8 mouse cellular contexts compared by ENCODE assay signal in the genomic region with DNA sequence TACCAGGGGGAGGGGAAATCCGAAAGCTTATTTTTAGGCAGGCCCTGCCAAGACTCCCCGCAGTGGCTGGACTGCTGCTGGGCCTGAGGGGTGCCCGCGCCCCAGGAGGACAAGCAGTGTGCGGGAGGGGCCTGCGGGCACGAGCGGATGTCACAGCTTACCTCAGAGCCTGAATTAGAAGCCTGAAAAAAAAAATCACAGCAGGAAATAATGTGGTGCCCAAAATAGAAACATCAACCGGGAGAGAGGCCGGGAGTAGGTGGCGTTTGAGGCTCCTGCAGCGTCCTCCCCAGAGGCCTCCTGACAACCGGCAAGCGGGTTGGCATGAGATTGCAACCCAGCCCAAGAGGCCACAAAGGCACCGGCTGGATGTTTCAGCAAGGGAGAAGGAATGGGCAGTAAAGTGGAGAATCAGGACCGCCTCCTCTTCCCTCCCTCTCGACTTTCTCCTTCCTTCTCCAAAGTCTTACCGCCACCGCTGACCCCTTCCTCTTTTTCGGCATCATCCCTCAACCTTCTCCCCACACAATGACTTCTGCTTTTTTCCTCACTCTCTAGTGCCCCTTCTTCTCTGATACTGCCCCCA. TPM values are rescaled to one million over a fixed set of nuclear protein-coding genes. Genes with fewer than 3 reads are reported as not detected.
DNase-seq lines count a peak whose midpoint lies in the region; ATAC-seq and TF ChIP-seq lines count a peak whose summit lies in the region.

No protein-coding gene starts in this region.

- peak; percentile 97 for ATAC-seq in common myeloid progenitor, adult 5-6 weeks (replicated peaks; ENCODE audit: low read depth, poor library complexity, severe bottlenecking)
- ATAC-seq in heart, embryonic 14.5 days (ENCODE audit: insufficient number of reproducible peaks, insufficient read depth, low FRiP score, low read depth) = peak; percentile 88
- 0 out of 2 replicates have a peak, but pooled peaks have one; percentile 42 for ATAC-seq in kidney, postnatal 0 days (replicated peaks; ENCODE audit: low FRiP score, low read depth)
- no peak for ATAC-seq in neural tube, embryonic 15.5 days (ENCODE audit: low FRiP score)

- H3K9me3 ChIP-seq in heart, embryonic 14.5 days (ENCODE audit: control insufficient read depth, low read length) = no peaks in the 10 kb centered on the region
- no peaks in the 10 kb centered on the region for H3K9me3 ChIP-seq in kidney, postnatal 0 days (replicated peaks; ENCODE audit: low read length)
- no peaks in the 10 kb centered on the region for H3K9me3 ChIP-seq in neural tube, embryonic 15.5 days (replicated peaks)

- H3K4me3 ChIP-seq in heart, embryonic 14.5 days (ENCODE audit: control insufficient read depth in 1 of 2, insufficient read depth in 1 of 2, low read depth in 1 of 2, low read length in 2 of 2) = peak overlapping the region; percentile 15 to 29
- H3K4me3 ChIP-seq in kidney, postnatal 0 days (replicated peaks; ENCODE audit: low read depth, low read length) = no peak overlapping the region
- H3K4me3 ChIP-seq in neural tube, embryonic 15.5 days (replicated peaks) = no peak overlapping the region

- no peak for TF ChIP-seq CTCF in kidney, postnatal 0 days (IDR thresholded peaks at IDR 0.05; ENCODE audit: low read depth)

- H3K27ac ChIP-seq in heart, embryonic 14.5 days (replicated peaks in 1 of 2; ENCODE audit: control insufficient read depth in 1 of 2, insufficient read depth in 1 of 2, low read depth in 2 of 2, low read length in 2 of 2) = peak overlapping the region; percentile 96 to 97
- peak overlapping the region; percentile 77 for H3K27ac ChIP-seq in kidney, postnatal 0 days
- 0 out of 2 replicates have a peak overlapping the region, but pooled peaks have one; percentile 33 for H3K27ac ChIP-seq in neural tube, embryonic 15.5 days (replicated peaks)

- peak; percentile 55 for DNase-seq in layer of hippocampus, adult 9-11 months
- no peak for DNase-seq in layer of hippocampus, adult 8-10 months (ENCODE audit: low spot score in 2 of 2)
- peak; percentile 62 for DNase-seq in kidney, postnatal 0 days (ENCODE audit: low spot score)
- DNase-seq in lung, adult 18-20 months = peak; percentile 51 to 58
- no peak for DNase-seq in thymus, postnatal 25 days

- no peaks in the 10 kb centered on the region for H3K27me3 ChIP-seq in heart, embryonic 14.5 days (ENCODE audit: control insufficient read depth, insufficient read depth, low read length)
- no peaks in the 10 kb centered on the region for H3K27me3 ChIP-seq in kidney, postnatal 0 days (ENCODE audit: insufficient read depth, low read length)
- no peaks in the 10 kb centered on the region for H3K27me3 ChIP-seq in neural tube, embryonic 15.5 days (replicated peaks)

- 2% methylated on average over 20 of the region's 20 CpGs for WGBS in heart, embryonic 14.5 days
- 8% methylated on average over 20 of the region's 20 CpGs for WGBS in kidney, postnatal 0 days
- 13% methylated on average over 20 of the region's 20 CpGs for WGBS in neural tube, embryonic 15.5 days

- H3K4me1 ChIP-seq in heart, embryonic 14.5 days (ENCODE audit: control insufficient read depth in 2 of 2, insufficient read depth in 2 of 2, low read length in 2 of 2) = peaks cover 25 to 41% of the 10 kb centered on the region in 2 experiments
- H3K4me1 ChIP-seq in kidney, postnatal 0 days (replicated peaks; ENCODE audit: insufficient read depth, low read length) = peaks cover 11% of the 10 kb centered on the region; the same call in 1 of the 2 replicates
- peaks cover 11% of the 10 kb centered on the region for H3K4me1 ChIP-seq in neural tube, embryonic 15.5 days

- H3K4me2 ChIP-seq in heart, embryonic 14.5 days (ENCODE audit: low read length) = peak overlapping the region; percentile 57
- H3K4me2 ChIP-seq in kidney, postnatal 0 days (ENCODE audit: low read length) = peak overlapping the region; percentile 37
- H3K4me2 ChIP-seq in neural tube, embryonic 15.5 days = peak overlapping the region; percentile 48

- peak overlapping the region; percentile 70 for H3K9ac ChIP-seq in heart, embryonic 14.5 days (ENCODE audit: low read length)
- peak overlapping the region; percentile 49 for H3K9ac ChIP-seq in kidney, postnatal 0 days (ENCODE audit: low read depth, low read length)
- H3K9ac ChIP-seq in neural tube, embryonic 15.5 days (replicated peaks) = no peak overlapping the region

- H3K36me3 ChIP-seq in heart, embryonic 14.5 days (ENCODE audit: control insufficient read depth, insufficient read depth, low read length) = no peaks in the 10 kb centered on the region
- H3K36me3 ChIP-seq in kidney, postnatal 0 days (ENCODE audit: insufficient read depth, low read length) = no peaks in the 10 kb centered on the region
- H3K36me3 ChIP-seq in neural tube, embryonic 15.5 days = no peaks in the 10 kb centered on the region

RNA-seq across cellular contexts. Expression of a gene that starts 25.6 kb away (rescaled TPM):
- 100 to 1,000 TPM in 1 of 4 experiments, 10 to 100 TPM in 3; 87.4 to 102 (median 95.8) TPM for total RNA-seq in layer of hippocampus, adult 8-10 months (2022)
- total RNA-seq in common myeloid progenitor, adult 5-6 weeks (2017) = 133 and 158 TPM in 2 replicates
- 435 and 456 TPM in 2 replicates for polyA plus RNA-seq in heart, embryonic 14.5 days (2014; fragmentation: Nextera tagmentation; extraction: Ambion mirVana)
- 369 and 406 TPM in 2 replicates for polyA plus RNA-seq in kidney, postnatal 0 days (2015; fragmentation: Nextera tagmentation; extraction: Ambion mirVana)
- polyA plus RNA-seq in neural tube, embryonic 15.5 days (2015; fragmentation: Nextera tagmentation; extraction: Ambion mirVana) = 227 and 235 TPM in 2 replicates

RNA-seq across cellular contexts. Expression of a gene that starts 43.5 kb away (rescaled TPM):
- total RNA-seq in layer of hippocampus, adult 8-10 months (2022) = 10 to 100 TPM; 18.0 to 20.3 (median 19.2) TPM
- total RNA-seq in common myeloid progenitor, adult 5-6 weeks (2017) = 21.4 and 24.9 TPM in 2 replicates
- polyA plus RNA-seq in heart, embryonic 14.5 days (2014; fragmentation: Nextera tagmentation; extraction: Ambion mirVana) = 16.7 and 16.9 TPM in 2 replicates
- polyA plus RNA-seq in kidney, postnatal 0 days (2015; fragmentation: Nextera tagmentation; extraction: Ambion mirVana) = 13.6 and 16.6 TPM in 2 replicates
- polyA plus RNA-seq in neural tube, embryonic 15.5 days (2015; fragmentation: Nextera tagmentation; extraction: Ambion mirVana) = 25.5 and 26.0 TPM in 2 replicates

RNA-seq across cellular contexts. Expression of a gene that starts 44.3 kb away (rescaled TPM):
- 10 to 100 TPM; 49.5 to 55.8 (median 52.1) TPM for total RNA-seq in layer of hippocampus, adult 8-10 months (2022)
- total RNA-seq in common myeloid progenitor, adult 5-6 weeks (2017) = 55.9 and 61.4 TPM in 2 replicates
- 17.6 and 19.5 TPM in 2 replicates for polyA plus RNA-seq in heart, embryonic 14.5 days (2014; fragmentation: Nextera tagmentation; extraction: Ambion mirVana)
- 18.6 and 21.7 TPM in 2 replicates for polyA plus RNA-seq in kidney, postnatal 0 days (2015; fragmentation: Nextera tagmentation; extraction: Ambion mirVana)
- 32.4 and 38.1 TPM in 2 replicates for polyA plus RNA-seq in neural tube, embryonic 15.5 days (2015; fragmentation: Nextera tagmentation; extraction: Ambion mirVana)

Comparison
In these comparisons a context has a peak if more than half of its experiments do, and no peak if none do; other contexts are left out.
1. DNase-seq: peak in layer of hippocampus, adult 9-11 months (single experiment), kidney, postnatal 0 days (single experiment) and lung, adult 18-20 months (2 of 2); none in layer of hippocampus, adult 8-10 months (0 of 2) and thymus, postnatal 25 days (single experiment).
2. H3K27ac ChIP-seq: peak in every context shown above with its lines; median percentile 96 in heart, embryonic 14.5 days; 77 in kidney, postnatal 0 days; 33 in neural tube, embryonic 15.5 days.
3. H3K4me3 ChIP-seq: peak in heart, embryonic 14.5 days (2 of 2); none in kidney, postnatal 0 days (single experiment) and neural tube, embryonic 15.5 days (single experiment).
4. Peak in every context shown above with its lines, with median percentiles within 50 percentile points of each other: H3K4me2 ChIP-seq.